Mouse (Mus musculus) liver, embryonic 16.5 days (tissue): ENCODE measurements around the gene Bag3. TPM values are rescaled to one million over a fixed set of nuclear protein-coding genes. Genes with fewer than 3 reads are reported as not detected.

Experiments used
- ATAC-seq: fragments of 200-750 bp; cut with Nextera tagmentation; 2 replicates; pipeline ENCODE4 v1.8.0; 2017; ENCODE audit warnings: low read depth, mild to moderate bottlenecking, moderate number of reproducible peaks, moderate library complexity
- H3K27ac ChIP-seq: fragments of 300-500 bp; sonication (generic); 2 replicates; pipeline ENCODE4 v1.5.1; 2014; ENCODE audit warnings: mild to moderate bottlenecking, low read length
- H3K27me3 ChIP-seq: fragments of 300-500 bp; sonication (generic); 2 replicates; pipeline ENCODE4 v1.6.1; 2014; ENCODE audit warnings: low read depth, low read length, mixed read lengths; ENCODE audit not compliant: control insufficient read depth, insufficient read depth
- H3K36me3 ChIP-seq: fragments of 300-500 bp; sonication (generic); 2 replicates; pipeline ENCODE4 v1.6.1; 2014; ENCODE audit warnings: mild to moderate bottlenecking; ENCODE audit not compliant: control insufficient read depth, insufficient read depth
- H3K4me1 ChIP-seq: fragments of 300-500 bp; sonication (generic); 2 replicates; pipeline ENCODE4 v1.6.1; 2014; ENCODE audit warnings: low read depth, low read length, mixed read lengths; ENCODE audit not compliant: control insufficient read depth
- H3K4me2 ChIP-seq: fragments of 300-500 bp; sonication (generic); 2 replicates; pipeline ENCODE4 v1.6.1; 2014; ENCODE audit warnings: low read depth, low read length, mixed read lengths
- H3K4me3 ChIP-seq: fragments of 300-500 bp; sonication (generic); 2 replicates; pipeline ENCODE4 v1.5.1; 2014; ENCODE audit warnings: low read depth, mild to moderate bottlenecking, low read length
- H3K9ac ChIP-seq: fragments of 300-500 bp; sonication (generic); 2 replicates; pipeline ENCODE4 v1.6.1; 2014; ENCODE audit warnings: low read depth, low read length
- H3K9me3 ChIP-seq: fragments of 300-500 bp; sonication (generic); replicated peaks from 2 replicates; pipeline ENCODE4 v1.6.1; 2016; ENCODE audit warnings: low read length; ENCODE audit not compliant: control insufficient read depth
- WGBS: fragments of 180-500 bp; shearing (Covaris S2); extraction: QIAGEN DNeasy Blood & Tissue Kit; methylation state at CpG from one replicate; pipeline ENCODE4 v1.1.7; 2014; ENCODE audit not compliant: insufficient replicate concordance; 5-methylcytosine and 5-hydroxymethylcytosine counted together
- polyA plus RNA-seq: library from polyadenylated mRNA; unstranded; fragments of >200 nt; fragmentation: Nextera tagmentation; extraction: Ambion mirVana; gene quantifications from 2 replicates; pipeline ENCODE4 v1.2.1, GENCODE M21; 2015

The Bag3 gene
- polyA plus RNA-seq, 1 experiment from 2014 or later = 3.5 TPM

DNA sequence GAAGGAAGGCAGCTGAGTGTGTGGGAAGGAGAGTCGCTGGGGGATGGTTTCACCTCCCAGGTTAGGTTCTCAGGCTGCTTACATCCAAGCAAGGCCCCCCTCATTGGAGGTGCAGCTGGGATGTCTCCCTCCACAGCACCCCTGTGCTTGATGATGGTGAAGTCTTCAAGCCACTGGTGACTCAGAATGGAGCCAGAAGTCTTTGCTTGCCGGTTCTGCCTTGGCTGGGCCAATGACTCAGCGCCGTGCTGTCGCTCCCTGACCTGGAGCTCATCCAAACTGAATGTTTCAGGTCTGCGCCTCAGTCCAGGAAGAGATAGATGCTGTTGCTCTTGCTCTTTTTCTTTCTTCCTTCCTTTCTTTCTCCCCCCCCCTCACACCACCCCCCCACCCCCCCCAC is 8.5 kb downstream of the Bag3 start:
- H3K4me2 ChIP-seq = no peak overlapping the region
- H3K4me1 ChIP-seq = peaks cover 40% of the 10 kb centered on the region
- H3K9ac ChIP-seq = no peak overlapping the region
- ATAC-seq = no peak
- H3K4me3 ChIP-seq = no peak overlapping the region
- 61% methylated on average over 6 of the region's 6 CpGs for WGBS
- no peaks in the 10 kb centered on the region for H3K36me3 ChIP-seq
- no peaks in the 10 kb centered on the region for H3K27me3 ChIP-seq
- no peak overlapping the region for H3K27ac ChIP-seq
- no peaks in the 10 kb centered on the region for H3K9me3 ChIP-seq

DNA sequence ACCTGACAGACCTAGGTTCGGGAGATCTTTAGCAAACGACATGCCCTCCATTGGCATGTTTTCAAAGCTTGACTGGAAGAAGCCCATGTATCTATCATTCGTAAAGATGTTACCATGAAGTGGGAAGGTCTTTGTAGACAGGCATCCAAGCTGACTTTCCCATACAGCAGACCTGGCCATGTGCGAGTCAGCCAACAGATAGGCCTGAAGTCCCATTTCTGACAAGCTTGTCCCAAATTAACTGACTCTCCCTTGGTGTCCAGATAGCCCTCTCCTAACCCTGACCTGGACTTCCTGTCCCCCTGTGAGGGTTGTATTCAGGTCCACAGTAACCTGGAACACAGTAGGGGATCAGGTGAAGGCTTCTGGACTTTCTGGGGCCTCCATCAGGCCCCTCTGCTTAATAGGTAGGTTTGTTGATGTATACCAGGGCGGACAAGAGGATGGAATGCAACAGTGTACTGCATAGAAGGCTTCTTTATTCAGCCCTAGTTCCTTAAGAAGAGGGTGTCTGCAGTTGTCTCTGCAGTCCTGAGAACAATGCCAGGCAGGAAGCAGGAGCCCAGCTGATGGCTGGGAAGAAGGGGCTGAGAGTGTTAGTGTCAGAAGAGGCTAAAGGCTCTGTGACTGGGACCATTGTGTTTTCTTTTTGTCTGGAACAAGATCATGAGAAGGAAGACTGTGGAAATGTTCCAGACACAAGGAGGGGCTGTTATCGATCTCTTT is 9.2 kb downstream of the Bag3 start:
- H3K27ac ChIP-seq = no peak overlapping the region
- H3K36me3 ChIP-seq = no peaks in the 10 kb centered on the region
- H3K4me3 ChIP-seq = no peak overlapping the region
- H3K4me2 ChIP-seq = no peak overlapping the region
- ATAC-seq = no peak
- H3K27me3 ChIP-seq = no peaks in the 10 kb centered on the region
- WGBS = 72% methylated on average over 6 of the region's 6 CpGs
- H3K9me3 ChIP-seq = no peaks in the 10 kb centered on the region
- H3K9ac ChIP-seq = no peak overlapping the region
- peaks cover 40% of the 10 kb centered on the region for H3K4me1 ChIP-seq

DNA sequence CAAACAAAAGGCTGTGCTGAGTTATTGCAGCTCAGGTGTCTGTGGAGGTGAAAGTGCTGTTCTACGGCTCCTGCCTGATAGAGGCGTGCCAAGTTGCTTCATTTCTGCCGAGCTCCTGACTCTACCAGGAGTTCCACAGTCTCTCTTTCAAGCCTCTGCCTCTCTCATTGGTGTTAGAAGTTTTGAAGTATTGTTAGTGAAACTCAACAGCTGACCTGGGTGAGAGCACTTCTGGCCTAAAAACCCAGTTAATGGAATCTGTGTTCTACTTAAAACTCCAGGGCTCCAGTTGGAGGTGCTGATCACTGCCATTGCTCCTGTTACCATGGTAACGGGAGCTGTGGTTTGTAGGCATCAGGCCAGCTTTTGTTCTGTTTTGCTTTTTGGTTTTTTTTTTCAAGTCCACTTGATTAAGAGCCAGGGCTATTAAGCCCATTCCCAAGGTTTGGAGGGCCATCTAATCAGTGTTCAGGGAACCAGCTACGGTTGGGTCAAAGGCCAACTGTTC is 11.6 kb downstream of the Bag3 start:
- H3K9me3 ChIP-seq = no peaks in the 10 kb centered on the region
- ATAC-seq = no peak
- H3K9ac ChIP-seq = no peak overlapping the region
- no peak overlapping the region for H3K4me3 ChIP-seq
- H3K4me1 ChIP-seq = peaks cover 33% of the 10 kb centered on the region
- H3K27ac ChIP-seq = no peak overlapping the region
- H3K4me2 ChIP-seq = no peak overlapping the region
- H3K36me3 ChIP-seq = no peaks in the 10 kb centered on the region
- WGBS = 41% methylated on average over 5 of the region's 5 CpGs
- H3K27me3 ChIP-seq = no peaks in the 10 kb centered on the region

- no peak for ATAC-seq
- Histone ChIP-seq H3K36me3 (no peaks in the 10 kb centered on the region), H3K4me1 (peaks cover 33% of the 10 kb centered on the region), H3K27ac (no peak overlapping the region), H3K27me3 (no peaks in the 10 kb centered on the region), H3K4me3 (no peak overlapping the region), H3K9me3 (no peaks in the 10 kb centered on the region), H3K4me2 (no peak overlapping the region), H3K9ac (no peak overlapping the region)
- WGBS = 14% methylated on average over 3 of the region's 3 CpGs
Measured at GRCm38 (mm10) chr7:128536074-128536473, 12.7 kb downstream of the Bag3 start.

GRCm38 (mm10) chr7:128537676-128538075 is 14.3 kb downstream of the Bag3 start:
- WGBS = 64% methylated on average over 4 of the region's 4 CpGs
- Histone ChIP-seq H3K27ac (no peak overlapping the region), H3K36me3 (no peaks in the 10 kb centered on the region), H3K4me3 (no peak overlapping the region), H3K27me3 (no peaks in the 10 kb centered on the region), H3K9ac (no peak overlapping the region), H3K9me3 (no peaks in the 10 kb centered on the region), H3K4me2 (no peak overlapping the region), H3K4me1 (peaks cover 28% of the 10 kb centered on the region)
- ATAC-seq = no peak

GRCm38 (mm10) chr7:128538196-128538595 is 14.8 kb downstream of the Bag3 start:
- Histone ChIP-seq H3K27me3 (no peaks in the 10 kb centered on the region), H3K27ac (no peak overlapping the region), H3K4me1 (peaks cover 28% of the 10 kb centered on the region), H3K9ac (no peak overlapping the region), H3K36me3 (no peaks in the 10 kb centered on the region), H3K9me3 (no peaks in the 10 kb centered on the region), H3K4me2 (no peak overlapping the region), H3K4me3 (no peak overlapping the region)
- WGBS = 50% methylated on average over 4 of the region's 4 CpGs
- no peak for ATAC-seq

GRCm38 (mm10) chr7:128538769-128539168 is 15.4 kb downstream of the Bag3 start:
- no peak overlapping the region for H3K27ac ChIP-seq
- WGBS = 68% methylated on average over 5 of the region's 5 CpGs
- H3K27me3 ChIP-seq = no peaks in the 10 kb centered on the region
- H3K4me2 ChIP-seq = no peak overlapping the region
- no peak for ATAC-seq
- no peak overlapping the region for H3K4me3 ChIP-seq
- H3K9ac ChIP-seq = no peak overlapping the region
- peaks cover 28% of the 10 kb centered on the region for H3K4me1 ChIP-seq
- no peaks in the 10 kb centered on the region for H3K9me3 ChIP-seq
- no peaks in the 10 kb centered on the region for H3K36me3 ChIP-seq

- peaks cover 26% of the 10 kb centered on the region for H3K4me1 ChIP-seq
- H3K9me3 ChIP-seq = no peaks in the 10 kb centered on the region
- H3K9ac ChIP-seq = no peak overlapping the region
- no peak overlapping the region for H3K4me3 ChIP-seq
- H3K27ac ChIP-seq = no peak overlapping the region
- H3K36me3 ChIP-seq = no peaks in the 10 kb centered on the region; the same call in 1 of the 2 replicates
- no peaks in the 10 kb centered on the region for H3K27me3 ChIP-seq
- WGBS = 89% methylated on average over 13 of the region's 13 CpGs
- H3K4me2 ChIP-seq = no peak overlapping the region
- ATAC-seq = no peak
Measured at GRCm38 (mm10) chr7:128540111-128540510, 16.7 kb downstream of the Bag3 start.

GRCm38 (mm10) chr7:128540734-128541133 is 17.3 kb downstream of the Bag3 start:
- no peak overlapping the region for H3K4me2 ChIP-seq
- WGBS = 74% methylated on average over 16 of the region's 16 CpGs
- no peak for ATAC-seq
- no peak overlapping the region for H3K9ac ChIP-seq
- H3K9me3 ChIP-seq = no peaks in the 10 kb centered on the region
- no peak overlapping the region for H3K27ac ChIP-seq
- H3K36me3 ChIP-seq = no peaks in the 10 kb centered on the region; the same call in 1 of the 2 replicates
- H3K4me3 ChIP-seq = no peak overlapping the region
- H3K27me3 ChIP-seq = no peaks in the 10 kb centered on the region
- H3K4me1 ChIP-seq = peaks cover 20% of the 10 kb centered on the region
